Mouse (Mus musculus) bone marrow macrophage, adult 2 months (primary cell): ENCODE results near the gene Gm10100.

Experiments used
- CTCF ChIP-seq: IDR thresholded peaks from 2 replicates; pipeline ENCODE4 v1.5.1; 2012; ENCODE audit warnings: low read depth, mild to moderate bottlenecking, low read length, moderate library complexity
- POLR2A ChIP-seq: IDR thresholded peaks from 2 replicates; pipeline ENCODE4 v1.6.1; 2012; ENCODE audit warnings: mild to moderate bottlenecking, low read depth, low read length, borderline replicate concordance

DNA sequence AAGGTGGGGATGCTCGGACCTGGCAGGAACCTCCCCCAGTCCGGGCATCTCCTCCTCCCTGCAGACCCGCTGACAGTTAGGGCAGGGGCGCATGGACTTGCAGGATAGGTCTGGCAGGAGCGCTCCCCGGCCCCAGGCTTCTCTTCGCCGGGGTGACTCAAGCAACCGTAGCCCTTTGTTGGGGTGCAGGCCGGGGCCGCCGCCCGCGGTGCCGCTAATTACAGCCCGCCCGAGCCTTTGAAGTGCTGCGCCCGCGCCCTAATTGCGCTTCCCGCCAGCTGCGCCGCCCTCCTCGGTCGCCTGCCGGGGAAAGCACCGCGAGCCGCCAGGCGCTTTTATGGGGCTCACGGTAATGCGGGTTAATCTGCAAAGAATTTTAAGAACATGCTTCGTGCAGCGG lies 48.7 kb upstream of the Gm10100 start:
- TF ChIP-seq CTCF, result no peak
- no peak for TF ChIP-seq POLR2A
